Mouse (Mus musculus) midbrain, embryonic 14.5 days (tissue): Measurements from ENCODE around the gene Slc44a2. TPM values are rescaled to one million over a fixed set of nuclear protein-coding genes. Genes with fewer than 3 reads are reported as not detected.
A peak's percentile ranks its signal among the peaks of the same experiment; 100 is the strongest.

Source experiments
- ATAC-seq: fragments of 200-750 bp; cut with Nextera tagmentation; 2 replicates; pipeline ENCODE4 v1.8.0; 2017; ENCODE audit warnings: moderate number of reproducible peaks, moderate library complexity; ENCODE audit not compliant: low FRiP score, low TSS enrichment
- DNase-seq: peaks from one replicate; pipeline ENCODE4 v3.0.0-alpha.2; 2015
- H3K27ac ChIP-seq: fragments of 300-500 bp; sonication (generic); replicated peaks from 2 replicates; pipeline ENCODE4 v1.5.1; 2014; ENCODE audit warnings: mild to moderate bottlenecking, low read depth, low read length, moderate library complexity
- H3K27me3 ChIP-seq: fragments of 300-500 bp; sonication (generic); 2 replicates; pipeline ENCODE4 v1.6.1; 2014; ENCODE audit warnings: low read length, control low read depth, mixed read lengths; ENCODE audit not compliant: control insufficient read depth, insufficient read depth
- H3K36me3 ChIP-seq: fragments of 300-500 bp; sonication (generic); 2 replicates; pipeline ENCODE4 v1.6.1; 2014; ENCODE audit warnings: low read length, control low read depth; ENCODE audit not compliant: control insufficient read depth, insufficient read depth
- H3K4me1 ChIP-seq: fragments of 300-500 bp; sonication (generic); 2 replicates; pipeline ENCODE4 v1.6.1; 2014; ENCODE audit warnings: mild to moderate bottlenecking, antibody characterized with exemption, low read length, control low read depth; ENCODE audit not compliant: control insufficient read depth, insufficient read depth
- H3K4me2 ChIP-seq: fragments of 300-500 bp; sonication (generic); 2 replicates; pipeline ENCODE4 v1.6.1; 2014; ENCODE audit warnings: mild to moderate bottlenecking, low read length, moderate library complexity
- H3K4me3 ChIP-seq: fragments of 300-500 bp; sonication (generic); replicated peaks from 2 replicates; pipeline ENCODE4 v1.5.1; 2014; ENCODE audit warnings: low read depth, low read length
- H3K9ac ChIP-seq: fragments of 300-500 bp; sonication (generic); replicated peaks from 2 replicates; pipeline ENCODE4 v1.6.1; 2014; ENCODE audit warnings: mild to moderate bottlenecking, low read length, moderate library complexity
- H3K9me3 ChIP-seq: fragments of 300-500 bp; sonication (generic); 2 replicates; pipeline ENCODE4 v1.6.1; 2016; ENCODE audit warnings: low read length, control low read depth, mixed read lengths; ENCODE audit not compliant: control insufficient read depth
- WGBS: fragments of 180-500 bp; shearing (Covaris S2); extraction: QIAGEN DNeasy Blood & Tissue Kit; methylation state at CpG from one replicate; pipeline ENCODE4 v1.1.7; 2014; 5-methylcytosine and 5-hydroxymethylcytosine counted together
- polyA plus RNA-seq: library from polyadenylated mRNA; unstranded; fragments of >200 nt; fragmentation: Nextera tagmentation; extraction: Ambion mirVana; gene quantifications from 2 replicates; pipeline ENCODE4 v1.2.1, GENCODE M21; 2014

Slc44a2 gene
- polyA plus RNA-seq, 1 experiment from 2014 or later, result 67.4 TPM

GRCm38 (mm10) chr9:21348152-21348551, 27.7 kb downstream of the Slc44a2 start:
- H3K36me3 ChIP-seq, result peaks cover 63% of the 10 kb centered on the region
- WGBS, result 94% methylated on average over 3 of the region's 3 CpGs
- DNase-seq, result no peak
- ATAC-seq, result no peak
- H3K27ac ChIP-seq, result no peak overlapping the region
- no peaks in the 10 kb centered on the region for H3K4me1 ChIP-seq
- H3K27me3 ChIP-seq, result no peaks in the 10 kb centered on the region
- no peak overlapping the region for H3K4me2 ChIP-seq
- no peaks in the 10 kb centered on the region for H3K9me3 ChIP-seq
- H3K9ac ChIP-seq, result no peak overlapping the region
- H3K4me3 ChIP-seq, result no peak overlapping the region

- 93% methylated on average over 7 of the region's 7 CpGs for WGBS
- H3K4me3 ChIP-seq, result no peak overlapping the region
- no peaks in the 10 kb centered on the region for H3K9me3 ChIP-seq
- no peak overlapping the region for H3K9ac ChIP-seq
- H3K4me2 ChIP-seq, result no peak overlapping the region
- no peaks in the 10 kb centered on the region for H3K4me1 ChIP-seq
- no peak for ATAC-seq
- no peak for DNase-seq
- no peaks in the 10 kb centered on the region for H3K27me3 ChIP-seq
- H3K36me3 ChIP-seq, result peaks cover 65% of the 10 kb centered on the region
- no peak overlapping the region for H3K27ac ChIP-seq
These were observed 30.7 kb downstream of the Slc44a2 start for GRCm38 (mm10) chr9:21351178-21351577.

DNA sequence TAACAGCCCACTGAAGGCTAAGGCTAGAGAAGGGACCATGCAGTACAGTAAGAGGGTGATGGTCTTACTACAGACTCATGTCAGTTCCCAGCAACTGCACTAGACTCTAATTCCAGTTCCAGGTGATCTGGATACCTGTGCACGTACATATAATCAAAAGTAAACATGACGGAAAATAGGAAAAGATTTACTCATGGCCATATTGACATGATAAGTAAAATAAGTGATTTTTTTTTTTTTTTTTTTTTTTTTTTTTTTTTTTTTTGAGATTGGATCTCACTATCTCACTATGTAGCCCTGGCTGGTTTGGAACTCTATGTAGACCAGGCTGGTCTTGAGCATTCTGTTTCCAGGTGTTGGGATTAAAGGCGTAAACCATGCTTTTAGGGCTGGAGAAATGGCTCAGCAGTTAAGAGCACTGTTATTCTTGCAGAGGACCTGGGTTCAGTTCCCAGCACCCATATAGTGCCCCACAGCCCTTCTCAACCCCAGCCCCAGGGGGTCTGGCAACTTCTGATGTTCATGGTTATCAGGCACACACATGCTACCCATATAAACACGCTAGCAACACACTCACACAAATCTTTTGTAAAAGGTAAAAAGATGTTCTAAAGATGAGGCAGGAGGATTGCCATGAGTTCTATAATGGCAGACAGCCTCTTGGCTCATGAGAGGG, 31.3 kb downstream of the Slc44a2 start:
- peaks cover 64% of the 10 kb centered on the region for H3K36me3 ChIP-seq
- 92% methylated on average over 4 of the region's 4 CpGs for WGBS
- H3K9me3 ChIP-seq, result no peaks in the 10 kb centered on the region
- H3K27ac ChIP-seq, result no peak overlapping the region
- no peak overlapping the region for H3K4me3 ChIP-seq
- H3K9ac ChIP-seq, result no peak overlapping the region
- no peak for ATAC-seq
- no peak overlapping the region for H3K4me2 ChIP-seq
- no peaks in the 10 kb centered on the region for H3K27me3 ChIP-seq
- DNase-seq, result no peak
- H3K4me1 ChIP-seq, result no peaks in the 10 kb centered on the region

- DNase-seq, result no peak
- no peak overlapping the region for H3K27ac ChIP-seq
- no peaks in the 10 kb centered on the region for H3K27me3 ChIP-seq
- H3K9ac ChIP-seq, result no peak overlapping the region
- H3K4me3 ChIP-seq, result no peak overlapping the region
- H3K4me1 ChIP-seq, result no peaks in the 10 kb centered on the region
- no peaks in the 10 kb centered on the region for H3K9me3 ChIP-seq
- no peak for ATAC-seq
- WGBS, result 37% methylated on average over 20 of the region's 20 CpGs
- no peak overlapping the region for H3K4me2 ChIP-seq
- H3K36me3 ChIP-seq, result peaks cover 58% of the 10 kb centered on the region
These were observed 32.2 kb downstream of the Slc44a2 start for GRCm38 (mm10) chr9:21352463-21353372.

- 44% methylated on average over 2 of the region's 2 CpGs for WGBS
These were observed 32.8 kb downstream of the Slc44a2 start for GRCm38 (mm10) chr9:21353373-21353686.

DNA sequence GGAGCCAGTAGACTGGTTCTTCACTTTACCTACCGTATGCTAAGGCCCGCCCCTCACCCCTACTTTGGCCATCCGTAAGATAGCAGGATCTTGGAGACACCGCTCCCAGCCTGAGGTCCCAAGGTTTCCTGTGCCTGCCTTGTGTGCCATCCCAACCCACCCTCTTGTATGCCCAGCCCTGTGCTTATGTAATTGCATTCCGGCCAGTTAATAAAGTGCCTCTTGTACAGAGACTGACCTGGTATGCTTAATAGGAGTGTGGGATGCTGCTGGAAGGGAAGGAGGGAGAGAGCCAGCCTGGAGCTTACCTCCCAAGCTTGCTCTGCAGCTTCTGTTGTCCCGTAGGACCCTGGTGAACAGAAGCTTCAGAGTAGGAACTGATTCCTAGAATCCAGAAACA, 34.3 kb downstream of the Slc44a2 start:
- no peak for DNase-seq
- 94% methylated on average over 6 of the region's 6 CpGs for WGBS
- Histone ChIP-seq H3K9ac (no peak overlapping the region), H3K4me3 (no peak overlapping the region), H3K4me1 (no peaks in the 10 kb centered on the region), H3K36me3 (peaks cover 43% of the 10 kb centered on the region), H3K4me2 (no peak overlapping the region), H3K9me3 (no peaks in the 10 kb centered on the region), H3K27me3 (no peaks in the 10 kb centered on the region), H3K27ac (no peak overlapping the region)
- no peak for ATAC-seq

More at GRCm38 (mm10) chr9:21353373-21353686, 32.8 kb downstream of the Slc44a2 start:
- Histone ChIP-seq H3K27me3 (no peaks in the 10 kb centered on the region), H3K4me3 (no peak overlapping the region), H3K9me3 (no peaks in the 10 kb centered on the region), H3K27ac (no peak overlapping the region), H3K4me2 (no peak overlapping the region), H3K36me3 (peaks cover 52% of the 10 kb centered on the region), H3K4me1 (no peaks in the 10 kb centered on the region), H3K9ac (no peak overlapping the region)
- DNase-seq (no peak), ATAC-seq (no peak)

GRCm38 (mm10) chr9:21356981-21357718, 36.7 kb downstream of the Slc44a2 start:
- Histone ChIP-seq H3K9me3 (no peaks in the 10 kb centered on the region), H3K9ac (no peak overlapping the region), H3K36me3 (peaks cover 31% of the 10 kb centered on the region), H3K27me3 (no peaks in the 10 kb centered on the region), H3K4me3 (no peak overlapping the region), H3K4me1 (no peaks in the 10 kb centered on the region), H3K27ac (no peak overlapping the region), H3K4me2 (no peak overlapping the region)
- ATAC-seq (peak; percentile 31; the same call in 1 of the 2 replicates), DNase-seq (peak; percentile 89)
- 0% methylated on average over 1 of the region's 1 CpGs for WGBS

DNA sequence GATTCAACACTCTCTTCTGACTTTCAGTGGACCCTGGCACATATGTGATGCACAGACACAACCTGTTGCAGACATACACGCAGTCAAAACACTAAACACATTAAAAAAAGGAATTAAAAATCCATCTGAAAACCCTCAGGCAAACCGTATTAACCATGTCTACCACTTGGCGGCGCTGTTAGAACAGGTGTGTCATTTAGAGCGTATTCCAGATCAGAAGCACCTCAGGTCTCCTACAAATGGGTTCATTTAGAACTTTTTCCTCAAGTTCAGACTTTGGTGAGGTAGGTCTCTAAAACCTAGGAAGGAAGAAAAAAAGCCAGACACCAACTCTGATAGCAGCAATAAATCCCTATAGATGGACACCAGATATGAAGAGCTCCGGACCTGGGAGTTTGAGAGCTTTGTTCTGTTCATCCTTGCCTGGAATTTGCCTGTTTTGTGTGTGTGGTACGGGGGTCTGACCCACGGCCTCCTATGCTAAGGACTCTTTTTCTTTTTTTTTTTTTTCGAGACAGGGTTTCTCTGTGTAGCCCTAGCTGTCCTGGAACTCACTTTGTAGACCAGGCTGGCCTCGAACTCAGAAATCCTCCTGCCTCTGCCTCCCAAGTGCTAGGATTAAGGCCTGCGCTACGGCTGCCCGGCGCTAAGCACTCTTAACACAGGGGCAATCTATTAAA, 46.2 kb downstream of the Slc44a2 start:
- Histone ChIP-seq H3K4me3 (peak overlapping the region; percentile 22), H3K27me3 (no peaks in the 10 kb centered on the region), H3K9me3 (no peaks in the 10 kb centered on the region), H3K27ac (peak overlapping the region; percentile 81), H3K4me2 (peak overlapping the region; percentile 58), H3K4me1 (peaks cover 9% of the 10 kb centered on the region; the same call in 1 of the 2 replicates), H3K36me3 (no peaks in the 10 kb centered on the region), H3K9ac (peak overlapping the region; percentile 29; the same call in 1 of the 2 replicates)
- DNase-seq (peak; percentile 70), ATAC-seq (no peak)
- WGBS, result 40% methylated on average over 14 of the region's 14 CpGs
